Mouse (Mus musculus) CH12.LX (cell line): Measurements from ENCODE around the gene Pold1.

Source experiments
- CTCF ChIP-seq, 2 experiments: IDR thresholded peaks in 1 of 2; conservative IDR thresholded peaks in 1 of 2; 2 replicates each; pipeline ENCODE4 v1.5.1; 2011 to 2012; ENCODE audit warnings: low read depth in 2 of 2, low read length in 2 of 2, improper control_type of control experiment in 1 of 2, inconsistent platforms in 1 of 2, mild to moderate bottlenecking in 1 of 2, moderate library complexity in 1 of 2
- ELF1 ChIP-seq: IDR thresholded peaks from 2 replicates; pipeline ENCODE4 v1.6.1; 2014; ENCODE audit warnings: low read depth, mild to moderate bottlenecking, inconsistent platforms, low read length, improper control_type of control experiment
- EP300 ChIP-seq: IDR thresholded peaks from 2 replicates; pipeline ENCODE4 v1.6.1; 2011; ENCODE audit warnings: low read length, improper control_type of control experiment
- HCFC1 ChIP-seq: IDR thresholded peaks from 2 replicates; pipeline ENCODE4 v1.6.1; 2012; ENCODE audit warnings: low read depth, mild to moderate bottlenecking, inconsistent platforms, low read length, improper control_type of control experiment
- MAZ ChIP-seq: IDR thresholded peaks from 2 replicates; pipeline ENCODE4 v1.6.1; 2012; ENCODE audit warnings: low read depth, mild to moderate bottlenecking, inconsistent platforms, low read length, improper control_type of control experiment, moderate library complexity
- MEF2A ChIP-seq: IDR thresholded peaks from 2 replicates; pipeline ENCODE4 v1.6.1; 2014; ENCODE audit warnings: low read depth, mild to moderate bottlenecking, inconsistent platforms, low read length, improper control_type of control experiment, borderline replicate concordance
- MXI1 ChIP-seq: IDR thresholded peaks from 2 replicates; pipeline ENCODE4 v1.6.1; 2011; ENCODE audit warnings: mild to moderate bottlenecking, low read depth, low read length, improper control_type of control experiment
- MYC ChIP-seq: IDR thresholded peaks from 2 replicates; pipeline ENCODE4 v1.6.1; 2011; ENCODE audit warnings: low read depth, mild to moderate bottlenecking, improper control_type of control experiment, low read length
- NRF1 ChIP-seq: IDR thresholded peaks from 2 replicates; pipeline ENCODE4 v1.6.1; 2014; ENCODE audit warnings: low read depth, mild to moderate bottlenecking, inconsistent platforms, low read length, improper control_type of control experiment, moderate library complexity
- POLR2A ChIP-seq: IDR thresholded peaks from 2 replicates; pipeline ENCODE4 v1.6.1; 2011; ENCODE audit warnings: low read depth, mild to moderate bottlenecking, improper control_type of control experiment, low read length
- RCOR1 ChIP-seq: conservative IDR thresholded peaks from 2 replicates; pipeline ENCODE4 v1.6.1; 2012; ENCODE audit warnings: low read depth, mild to moderate bottlenecking, inconsistent platforms, low read length, improper control_type of control experiment
- ZC3H11A ChIP-seq: IDR thresholded peaks from 2 replicates; pipeline ENCODE4 v1.6.1; 2012; ENCODE audit warnings: low read depth, mild to moderate bottlenecking, inconsistent platforms, low read length, improper control_type of control experiment
- ZMIZ1 ChIP-seq: IDR thresholded peaks from 2 replicates; pipeline ENCODE4 v1.6.1; 2012; ENCODE audit warnings: low read depth, mild to moderate bottlenecking, inconsistent platforms, low read length, improper control_type of control experiment

- no peak for TF ChIP-seq MXI1
- TF ChIP-seq ELF1 = no peak
- no peak for TF ChIP-seq CTCF (conservative IDR thresholded peaks at IDR 0.05 in 1 of 2, IDR thresholded peaks at IDR 0.05 in 1 of 2; ENCODE audit: low read depth in 2 of 2, low read length in 2 of 2)
- TF ChIP-seq RCOR1 = no peak
- TF ChIP-seq POLR2A = no peak
- TF ChIP-seq NRF1 = no peak
- TF ChIP-seq EP300 = no peak
- TF ChIP-seq MYC = no peak
- no peak for TF ChIP-seq HCFC1
- no peak for TF ChIP-seq MEF2A
- TF ChIP-seq ZC3H11A = no peak
- no peak for TF ChIP-seq MAZ
- no peak for TF ChIP-seq ZMIZ1
These were observed 1.2 kb upstream of the Pold1 start for GRCm38 (mm10) chr7:44549621-44550408.
